ENCODE assay signal across 22 mouse cellular contexts in the genomic region with DNA sequence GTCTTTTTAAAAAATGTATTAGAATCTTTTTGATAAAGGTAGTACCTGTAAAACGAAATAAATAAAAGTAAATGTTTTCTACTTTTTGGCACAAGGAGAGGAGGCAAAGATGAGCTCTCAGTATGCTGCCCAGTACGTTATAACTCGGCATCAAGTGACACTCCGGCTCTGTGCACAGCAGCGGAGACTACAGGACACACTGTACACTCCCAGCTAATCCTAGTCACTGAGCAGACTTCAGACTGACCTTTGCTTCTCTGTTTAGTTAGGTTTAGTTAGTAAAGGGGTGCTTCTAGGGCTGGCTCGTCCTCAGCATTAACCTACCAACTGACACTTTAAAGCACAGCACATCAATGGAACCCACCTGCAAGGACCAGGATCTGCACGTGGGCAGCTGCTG. TPM values are rescaled to one million over a fixed set of nuclear protein-coding genes. Genes with fewer than 3 reads are reported as not detected.
DNase-seq lines count a peak whose midpoint lies in the region; ATAC-seq and TF ChIP-seq lines count a peak whose summit lies in the region.
"Had no signal": no experiment of that assay in that cellular context is flagged by ENCODE, and none has a peak within 500 bp of the region (broad histone marks: within the 10 kb centered on the region; RNA-seq: fewer than 3 reads in every experiment).

No protein-coding gene starts in this region.

- no peaks in the 10 kb centered on the region for H3K27me3 ChIP-seq in liver, adult 2 months (ENCODE audit: control insufficient read depth, insufficient read depth, low read length)
- H3K27me3 ChIP-seq in liver, embryonic 12.5 days (replicated peaks): no peaks in the 10 kb centered on the region
- H3K27me3 ChIP-seq: forebrain, embryonic 13.5 days; heart, embryonic 15.5 days; hindbrain, embryonic 15.5 days; intestine, embryonic 15.5 days; limb, embryonic 12.5 days; megakaryocyte, embryonic 14.5 days had no signal

- 39% methylated on average over 7 of the region's 7 CpGs for WGBS in liver, adult 2 months
- 68% methylated on average over 7 of the region's 7 CpGs for WGBS in liver, embryonic 12.5 days (ENCODE audit: insufficient replicate concordance)

- no peak overlapping the region for H3K27ac ChIP-seq in liver, adult 2 months (replicated peaks; ENCODE audit: insufficient read depth, low read depth, low read length)
- no peak overlapping the region for H3K27ac ChIP-seq in liver, embryonic 12.5 days
- H3K27ac ChIP-seq: forebrain, embryonic 13.5 days; heart, embryonic 15.5 days; hindbrain, embryonic 15.5 days; intestine, embryonic 15.5 days; layer of hippocampus, adult 2 months; limb, embryonic 12.5 days had no signal

- peak; percentile 40 for DNase-seq in gastrocnemius, postnatal 25 days
- DNase-seq in gastrocnemius, postnatal 4 days (ENCODE audit: low spot score in 2 of 2): no peak
- peak; percentile 60 for DNase-seq in liver, adult 2 months (ENCODE audit: extremely low read depth, low read depth, low spot score)
- peak; percentile 40 to 77 for DNase-seq in kidney, postnatal 25 days
- peak; percentile 20 for DNase-seq in yolk sac, embryonic 10.5 days (ENCODE audit: low spot score)
- no peak for DNase-seq in retina, embryonic 14.5 days (ENCODE audit: low spot score)
- DNase-seq: adrenal gland, postnatal 14 days; cerebellum, adult 2 months; gastrocnemius, postnatal 36 days; lung, embryonic 14.5 days; midbrain, embryonic 14.5 days; right cerebral cortex, postnatal 14 days; spleen, adult 18-20 months had no signal

- peaks cover 6% of the 10 kb centered on the region for H3K4me1 ChIP-seq in liver, adult 2 months (ENCODE audit: control insufficient read depth, insufficient read depth, low read length)
- peaks cover 30% of the 10 kb centered on the region for H3K4me1 ChIP-seq in liver, embryonic 12.5 days
- H3K4me1 ChIP-seq: forebrain, embryonic 13.5 days; hindbrain, embryonic 15.5 days; intestine, embryonic 15.5 days; limb, embryonic 12.5 days; megakaryocyte, embryonic 14.5 days had no signal

- no peak for TF ChIP-seq POLR2A in liver, adult 2 months (IDR thresholded peaks at IDR 0.05; ENCODE audit: extremely low read depth, insufficient read depth, low read length)

- no peak for TF ChIP-seq CTCF in liver, adult 2 months (IDR thresholded peaks at IDR 0.05; ENCODE audit: low read depth, low read length)

- H3K4me2 ChIP-seq in liver, embryonic 12.5 days: no peak overlapping the region
- H3K4me2 ChIP-seq: forebrain, embryonic 13.5 days; heart, embryonic 15.5 days; hindbrain, embryonic 15.5 days; intestine, embryonic 15.5 days; limb, embryonic 12.5 days; lung, embryonic 14.5 days had no signal

- H3K9ac ChIP-seq in liver, adult 2 months (ENCODE audit: low read depth, low read length): no peak overlapping the region
- H3K9ac ChIP-seq in liver, embryonic 12.5 days: no peak overlapping the region
- H3K9ac ChIP-seq: forebrain, embryonic 13.5 days; heart, embryonic 15.5 days; hindbrain, embryonic 15.5 days; intestine, embryonic 15.5 days; limb, embryonic 12.5 days; lung, embryonic 14.5 days had no signal

- no peak; the same call in 1 of the 2 replicates for ATAC-seq in liver, embryonic 12.5 days
- ATAC-seq: CD4-positive, CD25-positive, alpha-beta regulatory T cell, adult 4 months; forebrain, embryonic 13.5 days; intestine, embryonic 15.5 days had no signal

- H3K79me2 ChIP-seq in liver, adult 2 months (ENCODE audit: control insufficient read depth, insufficient read depth, low read length): peaks cover 6% of the 10 kb centered on the region; the same call in 1 of the 2 replicates

- no peak overlapping the region for H3K4me3 ChIP-seq in liver, adult 2 months (ENCODE audit: insufficient read depth, low read depth, low read length)
- H3K4me3 ChIP-seq in liver, embryonic 12.5 days: no peak overlapping the region
- H3K4me3 ChIP-seq: forebrain, embryonic 13.5 days; heart, embryonic 15.5 days; hindbrain, embryonic 15.5 days; intestine, embryonic 15.5 days; layer of hippocampus, adult 2 months; limb, embryonic 12.5 days; megakaryocyte, embryonic 14.5 days had no signal

- no peaks in the 10 kb centered on the region for H3K9me3 ChIP-seq in liver, embryonic 12.5 days (replicated peaks)
- H3K9me3 ChIP-seq: forebrain, embryonic 13.5 days; heart, embryonic 15.5 days; hindbrain, embryonic 15.5 days; intestine, embryonic 15.5 days; limb, embryonic 12.5 days; megakaryocyte, embryonic 14.5 days had no signal

- peaks cover 58% of the 10 kb centered on the region for H3K36me3 ChIP-seq in liver, adult 2 months (ENCODE audit: control insufficient read depth, insufficient read depth, low read length)
- H3K36me3 ChIP-seq in liver, embryonic 12.5 days: peaks cover 25% of the 10 kb centered on the region

RNA-seq across cellular contexts. Expression of a gene that starts 19.7 kb away (rescaled TPM):
- total RNA-seq in gastrocnemius, postnatal 25 days (2021): 100 to 1,000 TPM; 358 to 461 TPM
- 100 to 1,000 TPM; 285 to 289 TPM for total RNA-seq in gastrocnemius, postnatal 4 days (2021)
- 275 and 425 TPM in 2 replicates for total RNA-seq in liver, adult 2 months (2014; rRNA removed)
- polyA plus RNA-seq in liver, adult 2 months (2012; rRNA removed): 26.4 and 26.8 TPM in 2 replicates
- polyA plus RNA-seq in liver, embryonic 12.5 days (2016; fragmentation: Nextera tagmentation; extraction: Ambion mirVana): 31.8 and 37.9 TPM in 2 replicates

Comparison
In these comparisons a context has a peak if more than half of its experiments do, and no peak if none do; other contexts are left out.
1. DNase-seq: peak in gastrocnemius, postnatal 25 days (single experiment), liver, adult 2 months (single experiment), kidney, postnatal 25 days (2 of 2) and yolk sac, embryonic 10.5 days (single experiment); none in gastrocnemius, postnatal 4 days (0 of 2) and retina, embryonic 14.5 days (single experiment).